Mouse (Mus musculus) liver, adult 2 months (tissue): ENCODE data around the gene Col4a1. TPM values are rescaled to one million over a fixed set of nuclear protein-coding genes. Genes with fewer than 3 reads are reported as not detected.

Experiments
- DNase-seq: peaks from one replicate; pipeline ENCODE4 v3.0.0-alpha.2; 2011; ENCODE audit warnings: low read depth, low spot score; ENCODE audit errors: extremely low read depth
- H3K27ac ChIP-seq: fragments of 200-500 bp; replicated peaks from 2 replicates; pipeline ENCODE4 v1.5.1; 2012; ENCODE audit warnings: low read depth, mild to moderate bottlenecking, control low read depth, inconsistent platforms, low read length; ENCODE audit not compliant: insufficient read depth
- H3K27me3 ChIP-seq: fragments of 200-500 bp; 2 replicates; pipeline ENCODE4 v1.6.1; 2012; ENCODE audit warnings: mild to moderate bottlenecking, moderate library complexity, low read length, inconsistent platforms; ENCODE audit not compliant: control insufficient read depth, insufficient read depth
- H3K36me3 ChIP-seq: fragments of 200-500 bp; 2 replicates; pipeline ENCODE4 v1.6.1; 2012; ENCODE audit warnings: low read length, inconsistent platforms; ENCODE audit not compliant: control insufficient read depth, insufficient read depth
- H3K4me1 ChIP-seq: fragments of 200-500 bp; 2 replicates; pipeline ENCODE4 v1.6.1; 2011; ENCODE audit warnings: low read length; ENCODE audit not compliant: control insufficient read depth, insufficient read depth
- H3K4me3 ChIP-seq: fragments of 200-500 bp; 2 replicates; pipeline ENCODE4 v1.5.1; 2011; ENCODE audit warnings: low read depth, mild to moderate bottlenecking, control low read depth, low read length, moderate library complexity; ENCODE audit not compliant: insufficient read depth
- H3K79me2 ChIP-seq: fragments of 200-500 bp; 2 replicates; pipeline ENCODE4 v1.6.1; 2012; ENCODE audit warnings: inconsistent platforms, mild to moderate bottlenecking, low read length, moderate library complexity; ENCODE audit not compliant: control insufficient read depth, insufficient read depth
- H3K9ac ChIP-seq: fragments of 200-500 bp; 2 replicates; pipeline ENCODE4 v1.6.1; 2012; ENCODE audit warnings: low read depth, mild to moderate bottlenecking, control low read depth, inconsistent platforms, low read length
- CTCF ChIP-seq: fragments of 200-500 bp; IDR thresholded peaks from 2 replicates; pipeline ENCODE4 v1.5.1; 2011; ENCODE audit warnings: low read depth, low read length, control low read depth
- POLR2A ChIP-seq: fragments of 200-500 bp; IDR thresholded peaks from 2 replicates; pipeline ENCODE4 v1.6.1; 2011; ENCODE audit warnings: low read length, control low read depth; ENCODE audit not compliant: insufficient read depth; ENCODE audit errors: extremely low read depth
- WGBS: fragments of 180-500 bp; shearing (Covaris S2); methylation state at CpG from one replicate; pipeline ENCODE4 v1.1.7; 2018; 5-methylcytosine and 5-hydroxymethylcytosine counted together
- polyA plus RNA-seq: library from polyadenylated mRNA; depleted of rRNA; stranded (reverse); fragments of >200 nt; gene quantifications from 2 replicates; pipeline ENCODE4 v1.2.3, GENCODE M21; 2012
- total RNA-seq: library from RNA; depleted of rRNA; stranded (reverse); fragments of >200 nt; gene quantifications from 2 replicates; pipeline ENCODE4 v1.2.3, GENCODE M21; 2014

Col4a1 gene
- total and polyA plus RNA-seq, 2 experiments, result 25.7 to 29.1 TPM

GRCm38 (mm10) chr8:11266471-11266870 is 46.2 kb downstream of the Col4a1 start:
- Histone ChIP-seq H3K36me3 (peaks cover 2% of the 10 kb centered on the region; the same call in 1 of the 2 replicates), H3K79me2 (0 out of 2 replicates have a peak, but pooled peaks cover 4% of the 10 kb centered on the region), H3K4me1 (no peaks in the 10 kb centered on the region), H3K4me3 (no peak overlapping the region), H3K27ac (no peak overlapping the region), H3K9ac (no peak overlapping the region), H3K27me3 (no peaks in the 10 kb centered on the region)
- DNase-seq, result no peak
- no peak for TF ChIP-seq POLR2A
- no peak for TF ChIP-seq CTCF
- WGBS, result 94% methylated on average over 2 of the region's 2 CpGs

- WGBS, result 87% methylated on average over 3 of the region's 3 CpGs
- no peak for DNase-seq
- H3K79me2 ChIP-seq, result 0 out of 2 replicates have a peak, but pooled peaks cover 4% of the 10 kb centered on the region
Observed at GRCm38 (mm10) chr8:11265971-11266370, 46.7 kb downstream of the Col4a1 start.

GRCm38 (mm10) chr8:11263848-11264247 is 48.8 kb downstream of the Col4a1 start:
- Histone ChIP-seq H3K9ac (no peak overlapping the region), H3K27me3 (no peaks in the 10 kb centered on the region), H3K4me1 (no peaks in the 10 kb centered on the region), H3K36me3 (peaks cover 2% of the 10 kb centered on the region; the same call in 1 of the 2 replicates), H3K4me3 (no peak overlapping the region), H3K79me2 (0 out of 2 replicates have a peak, but pooled peaks cover 4% of the 10 kb centered on the region), H3K27ac (no peak overlapping the region)
- no peak for DNase-seq
- TF ChIP-seq POLR2A (no peak), CTCF (no peak)
- 85% methylated on average over 6 of the region's 6 CpGs for WGBS

More at GRCm38 (mm10) chr8:11265971-11266370, 46.7 kb downstream of the Col4a1 start:
- Histone ChIP-seq H3K27me3 (no peaks in the 10 kb centered on the region), H3K9ac (no peak overlapping the region), H3K4me1 (no peaks in the 10 kb centered on the region), H3K27ac (no peak overlapping the region), H3K36me3 (peaks cover 2% of the 10 kb centered on the region; the same call in 1 of the 2 replicates), H3K4me3 (no peak overlapping the region)
- TF ChIP-seq CTCF (no peak), POLR2A (no peak)

- TF ChIP-seq POLR2A (no peak), CTCF (no peak)
- H3K79me2 ChIP-seq, result 0 out of 2 replicates have a peak, but pooled peaks cover 4% of the 10 kb centered on the region
- no peaks in the 10 kb centered on the region for H3K27me3 ChIP-seq
- peaks cover 2% of the 10 kb centered on the region; the same call in 1 of the 2 replicates for H3K36me3 ChIP-seq
- H3K4me1 ChIP-seq, result peaks cover 4% of the 10 kb centered on the region
- no peak overlapping the region for H3K27ac ChIP-seq
- DNase-seq, result no peak
- H3K9ac ChIP-seq, result no peak overlapping the region
- no peak overlapping the region for H3K4me3 ChIP-seq
- WGBS, result 79% methylated on average over 15 of the region's 15 CpGs
Observed at GRCm38 (mm10) chr8:11262031-11262735, 50.4 kb downstream of the Col4a1 start.

- Histone ChIP-seq H3K36me3 (no peaks in the 10 kb centered on the region), H3K4me1 (peaks cover 4% of the 10 kb centered on the region), H3K27ac (no peak overlapping the region), H3K79me2 (0 out of 2 replicates have a peak, but pooled peaks cover 4% of the 10 kb centered on the region), H3K27me3 (no peaks in the 10 kb centered on the region), H3K9ac (no peak overlapping the region), H3K4me3 (no peak overlapping the region)
- no peak for TF ChIP-seq POLR2A
- TF ChIP-seq CTCF, result no peak
- no peak for DNase-seq
- WGBS, result 47% methylated on average over 10 of the region's 10 CpGs
Observed at GRCm38 (mm10) chr8:11259832-11260615, 52.6 kb downstream of the Col4a1 start.
